Mouse (Mus musculus) ovary, adult 18-20 months (tissue): ENCODE data around the gene Nifk.

Experiments
- DNase-seq: peaks from one replicate; pipeline ENCODE4 v3.0.0; 2022; ENCODE audit warnings: low spot score, mixed read lengths

Gene Nifk

DNA sequence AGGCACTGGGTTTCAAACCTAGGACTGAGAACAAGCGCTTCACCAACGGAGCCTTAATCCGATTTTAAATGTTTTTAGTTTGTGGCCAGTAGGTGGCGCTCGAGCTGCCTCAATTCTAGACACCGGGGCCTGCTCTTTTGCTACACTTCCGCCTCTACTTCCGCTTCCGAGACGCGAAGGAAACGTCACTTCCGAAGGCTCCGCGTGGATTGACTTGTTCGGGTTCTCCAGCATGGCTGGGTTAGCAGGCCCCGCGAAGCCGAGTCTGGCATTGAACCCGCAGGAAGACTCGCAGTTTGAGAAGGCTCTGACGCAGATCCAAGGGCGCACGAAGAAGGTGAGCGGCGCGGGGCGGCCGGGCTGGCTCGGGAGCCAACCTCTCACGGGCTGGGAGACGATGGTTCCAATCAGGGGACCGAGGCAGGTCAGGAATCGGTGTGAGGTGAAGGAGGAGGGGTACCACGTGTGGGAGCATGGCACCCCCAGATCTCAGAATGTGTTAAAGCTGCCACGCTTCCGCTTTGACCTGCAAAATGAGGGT, at the start of gene Nifk:
Gene Nifk, plus strand, starts transcription at position 179 of the 541 bp plus-strand sequence.
- DNase-seq, result peak; percentile 84

GRCm38 (mm10) chr1:118275139-118275538, 46.5 kb upstream of the Nifk start:
- DNase-seq, result no peak

GRCm38 (mm10) chr1:118292291-118292690, 29.3 kb upstream of the Nifk start:
- DNase-seq, result no peak

GRCm38 (mm10) chr1:118294192-118294591, 27.4 kb upstream of the Nifk start:
- DNase-seq, result no peak

DNA sequence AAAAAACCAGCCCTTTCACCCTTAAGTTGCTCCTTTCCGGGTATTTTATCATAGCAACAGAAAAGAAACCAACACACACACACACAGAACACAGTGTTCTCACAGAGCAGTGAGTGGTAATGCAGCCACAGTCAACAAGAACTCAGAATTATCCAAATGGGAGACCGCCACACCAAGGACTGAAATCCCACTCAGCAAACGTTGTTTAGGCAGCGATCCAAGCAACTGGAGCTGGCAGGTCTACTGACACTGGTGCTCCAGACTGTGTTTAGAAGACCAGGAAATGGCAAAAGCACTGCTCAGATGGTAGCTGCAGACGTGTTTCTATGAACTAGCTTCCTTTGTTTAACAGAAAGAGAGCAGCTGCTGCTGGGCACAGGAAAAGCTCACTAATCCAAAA, 26.8 kb upstream of the Nifk start:
- DNase-seq, result no peak

GRCm38 (mm10) chr1:118296673-118297072, 25.0 kb upstream of the Nifk start:
- no peak for DNase-seq

DNA sequence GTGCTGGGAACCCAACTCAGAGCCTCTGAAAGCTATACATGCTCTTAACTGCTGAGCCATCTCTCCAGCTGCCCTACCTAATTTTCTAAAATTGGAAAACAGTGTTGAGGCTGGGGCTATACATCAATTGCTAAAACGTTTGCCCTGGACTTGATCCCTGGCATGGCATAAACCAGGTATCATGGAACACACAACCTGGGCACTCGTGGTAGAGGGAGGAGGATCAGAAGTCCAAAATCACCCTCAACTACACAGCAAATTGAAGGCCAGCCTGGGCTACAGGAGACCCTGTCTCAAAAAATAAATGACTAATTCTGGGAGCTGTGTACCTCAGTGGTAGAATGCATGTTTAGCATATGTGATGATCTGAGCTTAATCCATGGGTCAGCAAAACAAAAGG, 23.9 kb upstream of the Nifk start:
- no peak for DNase-seq

DNA sequence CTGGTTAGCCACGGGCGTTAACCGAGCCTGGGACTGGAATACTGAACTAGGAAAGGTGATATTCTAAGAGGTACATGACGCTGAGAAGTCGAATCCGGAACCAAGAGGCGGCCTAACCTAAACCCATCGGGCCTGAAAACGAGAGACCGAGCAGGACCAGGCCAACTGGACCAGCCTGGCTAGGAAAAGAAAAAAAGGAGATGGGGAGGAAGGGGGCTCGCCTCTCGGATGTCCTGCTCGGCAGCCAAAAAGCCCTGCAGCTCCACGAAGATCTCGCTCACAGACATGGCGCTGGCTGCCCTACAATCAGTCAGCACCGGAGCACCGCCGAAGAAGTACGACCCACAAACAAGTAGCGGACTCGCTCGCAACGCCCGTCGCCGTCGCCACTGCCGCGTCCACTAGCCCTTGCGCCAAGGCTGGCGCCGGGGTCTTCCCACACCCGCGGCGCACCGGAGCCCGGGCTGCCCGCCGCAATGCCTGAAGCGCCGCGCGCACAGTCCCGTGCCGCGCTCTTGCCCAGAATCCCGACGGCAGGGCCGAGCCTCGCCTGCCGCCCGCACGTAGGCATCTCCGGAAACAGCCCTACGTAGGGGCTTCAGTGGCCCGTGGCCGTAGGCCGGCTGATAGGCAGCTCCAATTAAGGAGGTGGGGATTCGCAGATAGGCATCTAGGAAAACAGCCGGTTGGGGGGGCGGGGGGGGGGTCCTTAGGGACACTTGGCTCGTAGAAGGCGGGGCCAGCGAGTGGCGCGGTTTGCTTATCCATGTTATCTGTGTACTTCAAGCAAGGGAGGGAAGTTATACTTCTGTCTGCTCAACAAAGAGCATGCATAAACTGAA, 10.6 kb upstream of the Nifk start:
- DNase-seq, result peak; percentile 88

GRCm38 (mm10) chr1:118311622-118312326, 9.9 kb upstream of the Nifk start, which contains the start of gene Tsn:
Gene Tsn, minus strand, starts transcription at chr1:118311739.
- DNase-seq, result no peak

GRCm38 (mm10) chr1:118320696-118321095, 943 bp upstream of the Nifk start:
- DNase-seq, result no peak

- no peak for DNase-seq
Measured at GRCm38 (mm10) chr1:118334749-118335713, 13.4 kb downstream of the Nifk start.

DNA sequence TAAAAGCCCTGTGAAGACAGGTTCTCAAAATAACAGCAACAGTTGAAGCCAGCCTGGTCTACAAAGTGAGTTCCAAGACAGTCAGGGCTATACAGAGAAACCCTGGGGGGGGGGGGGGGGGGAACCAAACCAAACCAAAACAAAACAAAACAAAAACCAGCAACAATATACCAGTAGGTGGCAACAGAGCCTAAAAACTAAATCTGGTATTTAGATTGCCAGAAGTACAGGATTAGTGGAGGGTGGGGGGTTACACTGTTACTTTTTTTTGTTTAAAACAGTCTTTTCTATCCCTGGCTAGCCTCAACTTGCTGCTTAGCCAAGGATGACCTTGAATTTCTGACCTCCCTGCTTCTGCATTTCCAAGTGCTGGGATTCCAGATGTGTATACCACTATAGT, 14.2 kb downstream of the Nifk start:
- no peak for DNase-seq

DNA sequence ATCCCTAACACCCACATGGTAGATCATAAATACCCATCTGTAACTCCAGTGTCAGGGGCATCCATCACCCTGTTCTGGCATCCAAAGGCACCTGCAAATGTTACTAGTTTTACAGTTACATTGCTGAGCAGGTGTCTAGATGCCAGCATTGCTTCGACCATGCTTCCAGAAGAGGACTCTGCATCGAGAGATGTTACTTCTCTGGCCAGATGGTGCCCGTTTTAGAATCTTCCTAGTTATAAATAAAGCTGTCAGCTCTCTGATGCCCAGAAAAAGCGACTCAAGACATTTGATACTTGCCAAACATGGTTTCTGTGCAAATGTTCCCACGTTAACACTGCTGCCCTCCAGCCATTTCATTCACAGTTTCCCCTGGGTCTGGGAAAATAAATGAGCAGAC, 16.3 kb downstream of the Nifk start:
- DNase-seq, result no peak

GRCm38 (mm10) chr1:118343649-118344435, 22.2 kb downstream of the Nifk start:
- no peak for DNase-seq

DNA sequence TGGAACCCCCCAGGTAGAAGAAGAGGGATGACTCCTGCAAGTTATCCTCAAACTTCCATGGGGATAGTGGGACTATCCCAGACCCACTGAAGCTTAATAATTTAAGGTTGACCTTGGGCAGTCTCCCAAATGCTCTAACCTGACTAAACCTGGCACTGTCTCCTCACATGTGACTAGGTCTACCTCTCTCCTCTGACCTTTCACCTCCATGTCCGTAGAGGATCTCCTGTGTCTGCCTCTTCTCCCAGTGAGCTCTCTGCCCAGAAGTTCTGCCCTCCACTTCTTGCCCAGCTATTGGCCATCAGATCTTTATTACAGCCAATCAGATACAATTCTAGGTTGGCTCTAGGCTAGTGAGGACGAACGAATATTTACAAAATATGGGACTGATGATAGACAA, 28.3 kb downstream of the Nifk start:
- no peak for DNase-seq

DNA sequence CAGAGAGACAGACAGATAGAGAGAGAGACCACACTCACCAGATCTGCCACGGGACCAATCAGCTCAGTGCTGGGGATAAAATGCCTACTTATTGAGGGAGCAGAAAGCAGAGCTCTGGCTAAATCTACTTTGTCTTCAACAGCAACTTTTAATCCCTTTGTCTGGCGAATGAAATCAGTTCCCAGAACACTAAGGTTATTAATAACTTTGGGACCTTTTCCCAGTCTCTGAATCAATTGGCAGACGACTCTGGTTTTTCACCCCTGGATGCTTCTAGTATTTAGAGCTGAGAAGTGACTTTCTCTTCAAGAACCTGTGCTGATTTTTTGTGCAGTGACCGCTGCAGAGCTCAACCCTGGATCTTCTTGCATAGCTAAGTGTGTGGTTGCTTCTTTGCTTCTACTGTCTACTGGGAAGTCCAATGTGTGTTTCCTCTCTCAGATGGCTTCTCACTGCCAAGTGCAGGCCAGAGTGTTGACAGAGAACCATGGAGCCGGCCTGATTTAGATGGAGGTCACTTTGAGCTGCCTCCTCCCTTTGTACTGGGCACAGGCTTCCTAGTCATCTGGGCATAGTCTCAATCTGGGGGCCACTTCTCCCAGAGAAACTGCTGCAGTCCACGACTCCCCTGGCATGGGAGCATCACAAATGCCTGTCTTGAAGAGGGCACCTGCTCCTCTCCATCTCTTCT, 37.6 kb downstream of the Nifk start:
- no peak for DNase-seq

GRCm38 (mm10) chr1:118367970-118368369, 46.3 kb downstream of the Nifk start:
- no peak for DNase-seq

- DNase-seq, result no peak
Measured at GRCm38 (mm10) chr1:118368721-118369461, 47.3 kb downstream of the Nifk start.

GRCm38 (mm10) chr1:118377784-118378183, 56.1 kb downstream of the Nifk start:
- no peak for DNase-seq
